Mouse (Mus musculus): Measurements from ENCODE around the gene Nrxn1.
A peak's percentile ranks its signal among the peaks of the same experiment; 100 is the strongest.

The Nrxn1 gene

DNA sequence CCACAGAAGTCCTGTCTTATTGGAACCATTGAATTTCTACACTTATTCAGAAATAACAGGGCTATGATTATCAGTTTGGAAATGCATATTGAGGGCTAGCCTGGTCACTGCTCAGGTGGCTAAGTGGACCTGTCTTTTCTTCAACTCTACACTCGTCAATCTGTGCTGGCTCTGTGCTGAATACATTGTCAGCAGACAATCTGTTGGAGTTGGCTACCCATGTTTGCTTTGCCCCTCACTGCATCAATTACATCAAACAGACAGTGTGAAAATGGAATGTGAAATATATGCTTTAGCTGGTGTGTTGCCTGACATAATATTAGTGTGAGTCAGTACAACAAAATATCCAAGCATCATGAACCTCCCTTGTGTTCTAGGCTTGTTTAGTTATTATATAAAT, 438.4 kb downstream of the Nrxn1 start:
- no peak for DNase-seq

- DNase-seq: no peak
Measured at GRCm38 (mm10) chr17:90653347-90653746, 439.5 kb downstream of the Nrxn1 start.

DNA sequence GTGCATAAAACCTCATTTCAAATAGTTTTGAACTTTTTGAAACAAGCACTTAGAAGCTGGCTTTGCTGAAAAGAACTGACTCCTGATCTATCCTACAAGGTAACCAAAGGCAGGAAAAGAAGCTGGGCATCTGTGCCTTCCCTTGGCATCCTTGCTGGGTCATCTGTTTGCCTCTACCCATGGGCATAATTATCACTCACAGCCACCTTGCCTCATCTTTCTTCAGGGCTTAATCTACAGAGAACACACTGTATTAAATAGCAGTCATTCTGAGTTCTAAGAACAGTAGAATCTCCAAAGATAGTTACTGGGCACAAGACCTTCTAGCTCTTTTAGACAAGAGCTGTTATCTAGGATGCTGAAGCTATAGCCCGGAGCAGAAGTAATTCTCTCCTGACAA, 442.6 kb downstream of the Nrxn1 start:
- no peak for DNase-seq

DNA sequence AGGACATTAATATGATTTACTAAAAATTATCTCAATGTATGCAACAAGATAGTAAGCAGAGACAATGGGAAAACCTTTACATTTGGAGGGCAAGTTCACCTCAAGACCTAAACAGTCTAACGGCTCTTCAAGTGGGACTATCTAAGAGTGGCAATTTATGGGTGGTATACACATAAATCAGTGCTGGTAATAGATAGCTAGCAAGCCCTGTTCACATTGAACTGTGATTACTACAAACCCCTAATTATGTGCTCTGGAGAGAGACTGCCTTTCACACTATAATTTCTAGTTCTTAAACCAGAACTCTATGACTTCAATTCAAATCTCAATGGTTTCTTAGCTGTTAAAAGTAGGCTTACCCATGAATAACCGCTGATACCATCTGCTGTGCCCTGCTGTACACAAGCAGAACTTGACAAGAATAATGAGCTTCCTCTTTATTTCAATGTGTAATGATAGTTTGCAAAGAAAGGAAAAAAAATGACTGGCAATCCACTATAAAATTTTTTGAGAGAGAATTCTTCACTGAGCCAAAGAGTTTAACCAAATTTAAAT, 453.8 kb downstream of the Nrxn1 start:
- no peak for DNase-seq

DNA sequence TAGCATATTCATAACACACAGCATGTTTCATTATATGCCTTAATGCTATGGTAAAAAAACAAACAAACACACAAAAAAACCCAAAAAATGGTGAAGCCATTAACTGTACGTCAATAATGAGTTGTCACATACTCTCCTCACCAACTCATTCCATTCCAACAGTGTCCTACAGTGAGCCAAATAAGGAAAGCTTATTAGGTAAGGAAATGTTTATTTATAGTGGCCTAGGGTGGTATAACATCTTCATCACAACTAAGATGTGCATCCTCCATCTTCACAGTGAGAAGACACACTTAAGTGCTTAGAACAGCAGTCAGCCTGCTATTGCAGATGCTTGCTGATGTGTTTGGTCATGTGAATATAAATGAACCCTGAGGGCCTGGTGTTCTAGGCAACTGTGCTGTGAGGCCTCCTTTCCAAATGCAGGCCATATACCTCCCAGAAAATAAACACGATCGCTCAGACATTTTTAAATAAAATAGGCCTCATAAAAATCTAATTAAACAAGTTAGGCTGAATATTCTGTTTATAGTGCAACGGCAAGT, 454.6 kb downstream of the Nrxn1 start:
- DNase-seq: no peak

GRCm38 (mm10) chr17:90631371-90631770, 461.5 kb downstream of the Nrxn1 start:
- DNase-seq: no peak

DNA sequence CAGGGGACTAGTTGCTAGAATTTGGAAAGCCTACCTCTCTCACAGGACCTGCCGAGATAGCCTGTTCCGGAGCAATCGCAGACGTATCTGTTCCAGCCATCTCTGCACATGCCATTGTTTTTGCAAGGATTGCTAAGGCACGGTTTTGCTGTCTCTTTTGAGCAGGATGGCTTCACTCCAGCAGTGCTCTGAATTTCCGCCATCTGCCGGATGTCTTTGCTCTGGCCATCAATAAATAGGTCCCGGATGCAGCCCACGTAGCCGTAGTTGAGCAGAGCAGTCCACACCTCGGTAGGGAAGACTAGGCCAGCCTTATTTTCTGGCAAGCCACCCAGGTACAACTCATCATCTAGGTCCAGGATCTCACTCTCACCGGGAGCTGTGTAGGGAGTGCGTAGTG, 463.0 kb downstream of the Nrxn1 start:
- DNase-seq: peak; percentile 49

DNA sequence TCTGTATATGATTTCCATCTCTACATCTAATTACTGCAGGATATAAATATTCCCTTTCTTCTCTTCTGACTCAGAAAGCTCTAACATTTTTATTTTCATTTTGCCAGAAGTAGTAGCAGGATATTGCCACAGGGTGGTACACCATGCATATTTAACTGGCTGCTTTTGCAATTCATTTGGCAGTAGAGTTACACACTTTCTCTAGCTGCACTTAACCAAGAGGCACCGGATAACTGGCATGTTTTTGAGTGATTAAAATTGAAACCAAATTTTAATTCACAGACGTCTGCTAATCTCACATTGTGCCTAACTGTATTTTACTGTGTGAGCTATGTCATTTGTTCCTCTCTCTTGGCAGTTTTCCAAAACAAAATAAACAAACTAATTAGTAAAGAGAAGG, 464.4 kb downstream of the Nrxn1 start:
- peak; percentile 29 for DNase-seq

- no peak for DNase-seq
Measured at GRCm38 (mm10) chr17:90628004-90628403, 464.9 kb downstream of the Nrxn1 start.

DNA sequence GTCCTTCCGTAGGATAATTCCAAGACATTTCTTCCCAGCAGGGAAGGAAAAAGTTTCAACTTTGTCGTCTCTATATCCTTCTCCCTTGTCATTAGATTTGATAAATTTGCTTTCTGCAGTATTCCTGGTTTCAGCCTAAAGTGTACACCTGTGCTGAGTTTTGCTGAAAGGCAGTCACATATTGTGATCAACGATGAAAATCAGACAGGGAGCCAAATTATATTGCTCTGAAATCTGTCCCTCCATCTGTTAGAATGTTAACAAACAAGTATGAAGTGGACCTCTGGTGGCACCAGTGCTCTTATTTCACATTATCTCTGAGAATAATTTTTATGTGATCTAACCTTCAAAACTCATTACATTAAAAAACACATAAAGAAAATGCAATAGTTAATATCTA, 465.5 kb downstream of the Nrxn1 start:
- DNase-seq: no peak

- no peak for DNase-seq
Measured at GRCm38 (mm10) chr17:90624591-90625266, 468.1 kb downstream of the Nrxn1 start.

GRCm38 (mm10) chr17:90621828-90622227, 471.0 kb downstream of the Nrxn1 start:
- no peak for DNase-seq

- no peak for DNase-seq
Measured at GRCm38 (mm10) chr17:90615019-90615418, 477.9 kb downstream of the Nrxn1 start.

GRCm38 (mm10) chr17:90607427-90607806, 485.5 kb downstream of the Nrxn1 start:
- DNase-seq: no peak

DNA sequence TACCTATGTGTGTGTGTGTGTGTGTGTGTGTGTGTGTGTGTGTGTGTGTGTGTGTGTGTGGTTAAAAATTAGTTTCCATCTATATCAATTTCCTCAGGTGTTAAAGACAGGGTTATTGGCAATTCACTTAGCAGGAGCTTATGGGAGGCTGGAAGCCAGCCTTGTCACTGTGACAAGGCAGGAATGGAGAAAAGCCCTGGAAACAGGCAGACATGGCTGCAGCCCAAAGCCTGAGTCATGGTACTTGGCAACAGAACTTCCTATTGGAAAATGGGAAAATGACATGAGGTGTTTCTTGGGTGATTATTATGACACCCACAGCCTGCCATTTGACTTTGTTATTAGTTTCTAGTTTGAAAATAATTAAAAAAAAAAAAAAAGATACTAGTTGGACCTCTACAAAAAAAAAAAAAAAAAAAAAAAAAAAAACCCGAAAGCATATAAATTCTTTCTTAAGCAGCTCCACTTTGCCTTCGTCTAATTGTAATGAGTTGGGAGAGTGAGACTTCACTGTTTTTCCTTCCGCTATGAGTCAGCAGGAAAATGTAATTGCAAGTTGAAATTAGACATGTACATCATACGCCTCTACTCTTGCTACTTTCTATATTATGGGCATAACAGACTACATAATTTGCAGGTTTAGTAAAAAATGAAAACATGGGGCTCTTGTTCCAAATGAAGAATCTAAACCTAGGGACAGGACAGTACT, 486.0 kb downstream of the Nrxn1 start:
- DNase-seq: peak; percentile 59

- DNase-seq: no peak
Measured at GRCm38 (mm10) chr17:90599570-90600524, 493.0 kb downstream of the Nrxn1 start.

- DNase-seq: no peak
Measured at GRCm38 (mm10) chr17:90594798-90595533, 497.9 kb downstream of the Nrxn1 start.

GRCm38 (mm10) chr17:90586891-90587290, 506.0 kb downstream of the Nrxn1 start:
- no peak for DNase-seq

DNA sequence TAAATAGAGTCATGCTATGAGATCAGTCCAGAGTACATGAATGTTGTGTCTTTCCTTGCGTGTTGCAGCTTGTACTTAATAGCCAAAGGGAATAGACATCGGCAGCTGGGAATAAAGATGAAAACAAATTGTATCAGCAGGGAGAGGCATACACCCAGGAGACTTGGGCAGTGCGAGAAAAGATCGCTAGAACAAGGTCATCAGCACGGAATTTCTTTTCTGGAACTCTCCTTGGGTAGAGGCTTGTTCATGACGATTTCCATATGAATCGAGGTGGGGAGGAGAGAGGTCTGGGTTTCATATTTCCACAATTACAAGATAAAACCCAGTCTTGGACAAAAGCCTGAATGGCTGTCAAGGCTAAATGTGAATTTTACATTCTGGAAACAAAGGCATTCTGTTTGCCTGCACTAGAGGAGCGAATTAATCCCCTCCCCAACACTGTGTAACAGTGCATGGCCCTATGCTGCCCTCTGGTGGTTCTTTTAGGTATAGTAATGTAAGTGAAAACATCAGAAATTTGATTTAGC, 508.1 kb downstream of the Nrxn1 start:
- DNase-seq: no peak

GRCm38 (mm10) chr17:90583826-90584534, 508.9 kb downstream of the Nrxn1 start:
- no peak for DNase-seq

GRCm38 (mm10) chr17:90583196-90583595, 509.7 kb downstream of the Nrxn1 start:
- DNase-seq: no peak
